Mouse (Mus musculus): ENCODE data around the gene Arhgap40. TPM values are rescaled to one million over a fixed set of nuclear protein-coding genes. Genes with fewer than 3 reads are reported as not detected.

The Arhgap40 gene
- polyA plus RNA-seq, 1 experiment from 2014 or later: 0.24 TPM

DNA sequence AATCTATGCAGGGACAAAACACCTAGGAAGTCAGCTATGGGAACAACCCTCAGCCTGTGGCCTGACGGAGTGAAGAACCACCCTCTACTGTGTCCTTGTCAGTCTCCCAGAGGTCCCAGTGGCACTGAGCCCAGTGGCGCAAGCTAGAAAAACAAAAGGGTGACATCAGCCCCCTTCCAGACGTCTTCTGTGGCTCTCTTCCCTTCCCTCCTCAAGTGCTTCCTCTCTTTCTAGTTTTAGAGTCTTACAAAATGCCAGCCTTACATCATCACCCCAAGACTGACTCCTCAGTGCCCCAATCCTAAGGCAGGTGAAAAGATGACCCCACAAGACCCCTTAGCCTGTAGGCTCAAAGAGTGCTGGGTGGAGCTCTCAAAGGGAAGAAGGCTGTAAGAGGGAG, 77.9 kb downstream of the Arhgap40 start:
- no peak for ATAC-seq (ENCODE audit: low FRiP score, low TSS enrichment)
- Histone ChIP-seq H3K36me3 (ENCODE audit: control insufficient read depth, insufficient read depth, low read length) (no peaks in the 10 kb centered on the region), H3K4me2 (replicated peaks; ENCODE audit: low read depth, low read length) (no peak overlapping the region), H3K4me1 (ENCODE audit: control insufficient read depth, insufficient read depth, low read length) (peaks cover 3% of the 10 kb centered on the region; the same call in 1 of the 2 replicates), H3K9me3 (ENCODE audit: control insufficient read depth, low read length) (no peaks in the 10 kb centered on the region), H3K9ac (ENCODE audit: low read depth, low read length) (no peak overlapping the region), H3K4me3 (ENCODE audit: low read length) (no peak overlapping the region), H3K27me3 (ENCODE audit: control insufficient read depth, insufficient read depth, low read length) (no peaks in the 10 kb centered on the region; the same call in 1 of the 2 replicates), H3K27ac (ENCODE audit: low read depth, low read length) (no peak overlapping the region)
- 56% methylated on average over 3 of the region's 3 CpGs for WGBS

DNA sequence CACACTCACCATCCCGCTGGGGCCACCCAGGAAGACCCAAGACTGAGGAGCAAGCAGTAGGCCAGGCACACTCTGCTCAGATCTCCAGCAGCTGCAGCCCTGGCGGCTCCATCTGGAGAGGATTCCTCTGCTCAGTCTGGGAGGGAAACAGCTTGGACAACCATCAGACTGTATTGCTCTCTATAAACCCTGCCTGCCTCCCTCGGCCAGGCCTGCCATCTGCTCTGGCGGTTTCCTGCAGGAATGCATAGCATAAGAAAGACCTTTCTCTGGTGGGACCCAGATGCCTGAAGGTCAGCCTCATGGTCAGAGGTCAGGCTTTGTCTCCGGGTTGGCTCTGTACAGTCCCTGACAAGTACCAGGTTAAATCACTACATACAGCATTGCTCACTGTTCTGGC, 78.7 kb downstream of the Arhgap40 start:
- Histone ChIP-seq H3K4me1 (ENCODE audit: control insufficient read depth, insufficient read depth, low read length) (peaks cover 4% of the 10 kb centered on the region; the same call in 1 of the 2 replicates), H3K36me3 (ENCODE audit: control insufficient read depth, insufficient read depth, low read length) (no peaks in the 10 kb centered on the region), H3K9ac (ENCODE audit: low read depth, low read length) (no peak overlapping the region), H3K9me3 (ENCODE audit: control insufficient read depth, low read length) (no peaks in the 10 kb centered on the region), H3K4me2 (replicated peaks; ENCODE audit: low read depth, low read length) (no peak overlapping the region), H3K27ac (ENCODE audit: low read depth, low read length) (no peak overlapping the region), H3K27me3 (ENCODE audit: control insufficient read depth, insufficient read depth, low read length) (peaks cover 4% of the 10 kb centered on the region), H3K4me3 (ENCODE audit: low read length) (no peak overlapping the region)
- ATAC-seq (ENCODE audit: low FRiP score, low TSS enrichment): no peak
- 33% methylated on average over 5 of the region's 5 CpGs for WGBS

- Histone ChIP-seq H3K4me2 (replicated peaks; ENCODE audit: low read depth, low read length) (no peak overlapping the region), H3K9me3 (ENCODE audit: control insufficient read depth, low read length) (no peaks in the 10 kb centered on the region)
Measured at GRCm38 (mm10) chr2:158593371-158593770, 80.8 kb downstream of the Arhgap40 start.

DNA sequence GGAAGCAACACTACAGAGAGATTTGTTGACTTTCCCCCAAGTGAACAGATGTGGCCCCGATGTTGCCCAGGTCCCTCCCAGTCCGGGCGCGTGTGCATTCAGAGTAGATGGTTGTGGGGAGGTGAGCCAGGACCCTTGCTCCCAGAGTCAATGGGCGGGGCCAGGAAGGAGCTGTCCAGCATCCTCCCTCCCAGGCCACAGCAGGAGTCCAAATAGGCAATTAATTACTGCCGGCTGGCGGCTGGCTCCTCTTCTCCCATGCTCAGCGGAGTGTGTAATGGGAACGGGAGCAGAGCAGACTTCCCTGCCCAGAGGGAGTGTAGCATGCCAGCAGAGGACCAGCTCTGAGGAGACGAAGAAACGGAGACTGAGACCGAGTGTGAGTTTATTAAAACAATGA, 82.5 kb downstream of the Arhgap40 start:
- no peak overlapping the region for H3K4me3 ChIP-seq (ENCODE audit: low read length)
- WGBS: under 1% methylated on average over 12 of the region's 12 CpGs
- H3K9ac ChIP-seq (ENCODE audit: low read depth, low read length): no peak overlapping the region
- peak; percentile 97 for ATAC-seq (ENCODE audit: low FRiP score, low TSS enrichment)
- H3K27me3 ChIP-seq (ENCODE audit: control insufficient read depth, insufficient read depth, low read length): peaks cover 18% of the 10 kb centered on the region
- H3K4me1 ChIP-seq (ENCODE audit: control insufficient read depth, insufficient read depth, low read length): peaks cover 4% of the 10 kb centered on the region; the same call in 1 of the 2 replicates
- no peaks in the 10 kb centered on the region for H3K36me3 ChIP-seq (ENCODE audit: control insufficient read depth, insufficient read depth, low read length)
- no peak overlapping the region for H3K27ac ChIP-seq (ENCODE audit: low read depth, low read length)
- H3K4me2 ChIP-seq (replicated peaks; ENCODE audit: low read depth, low read length): no peak overlapping the region; the same call in 1 of the 2 replicates
- no peaks in the 10 kb centered on the region for H3K9me3 ChIP-seq (ENCODE audit: control insufficient read depth, low read length)

More at GRCm38 (mm10) chr2:158593371-158593770, 80.8 kb downstream of the Arhgap40 start:
- 81% methylated on average over 4 of the region's 4 CpGs for WGBS
- no peak overlapping the region for H3K9ac ChIP-seq (ENCODE audit: low read depth, low read length)
- no peak for ATAC-seq (ENCODE audit: low FRiP score, low TSS enrichment)
- peaks cover 14% of the 10 kb centered on the region for H3K27me3 ChIP-seq (ENCODE audit: control insufficient read depth, insufficient read depth, low read length)
- no peak overlapping the region for H3K27ac ChIP-seq (ENCODE audit: low read depth, low read length)
- H3K4me3 ChIP-seq (ENCODE audit: low read length): no peak overlapping the region
- no peaks in the 10 kb centered on the region for H3K36me3 ChIP-seq (ENCODE audit: control insufficient read depth, insufficient read depth, low read length)
- peaks cover 4% of the 10 kb centered on the region; the same call in 1 of the 2 replicates for H3K4me1 ChIP-seq (ENCODE audit: control insufficient read depth, insufficient read depth, low read length)

DNA sequence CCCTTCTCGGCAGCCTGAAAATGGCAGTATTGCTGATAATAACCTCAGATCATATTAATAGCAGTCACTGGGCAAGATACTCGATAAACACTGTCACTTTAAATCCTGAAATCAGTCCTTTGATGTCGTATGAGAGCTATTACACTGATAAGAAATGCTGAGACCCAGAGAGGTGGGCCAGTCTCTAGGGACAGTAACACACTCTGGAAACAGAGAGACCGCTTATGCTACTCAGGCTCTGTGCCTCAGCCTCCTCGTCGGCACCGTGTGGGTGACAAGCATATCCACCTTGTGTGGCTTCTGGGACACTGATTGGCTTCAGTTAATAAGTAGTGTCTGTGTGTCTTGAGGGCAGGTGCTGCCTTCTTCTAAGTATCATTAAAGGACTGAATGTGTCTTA, 83.0 kb downstream of the Arhgap40 start:
- Histone ChIP-seq H3K27ac (ENCODE audit: low read depth, low read length) (no peak overlapping the region), H3K27me3 (ENCODE audit: control insufficient read depth, insufficient read depth, low read length) (peaks cover 18% of the 10 kb centered on the region), H3K4me1 (ENCODE audit: control insufficient read depth, insufficient read depth, low read length) (peaks cover 4% of the 10 kb centered on the region; the same call in 1 of the 2 replicates), H3K36me3 (ENCODE audit: control insufficient read depth, insufficient read depth, low read length) (no peaks in the 10 kb centered on the region), H3K9ac (ENCODE audit: low read depth, low read length) (no peak overlapping the region), H3K9me3 (ENCODE audit: control insufficient read depth, low read length) (no peaks in the 10 kb centered on the region), H3K4me3 (ENCODE audit: low read length) (no peak overlapping the region), H3K4me2 (replicated peaks; ENCODE audit: low read depth, low read length) (no peak overlapping the region; the same call in 1 of the 2 replicates)
- no peak for ATAC-seq (ENCODE audit: low FRiP score, low TSS enrichment)
- 22% methylated on average over 7 of the region's 7 CpGs for WGBS

DNA sequence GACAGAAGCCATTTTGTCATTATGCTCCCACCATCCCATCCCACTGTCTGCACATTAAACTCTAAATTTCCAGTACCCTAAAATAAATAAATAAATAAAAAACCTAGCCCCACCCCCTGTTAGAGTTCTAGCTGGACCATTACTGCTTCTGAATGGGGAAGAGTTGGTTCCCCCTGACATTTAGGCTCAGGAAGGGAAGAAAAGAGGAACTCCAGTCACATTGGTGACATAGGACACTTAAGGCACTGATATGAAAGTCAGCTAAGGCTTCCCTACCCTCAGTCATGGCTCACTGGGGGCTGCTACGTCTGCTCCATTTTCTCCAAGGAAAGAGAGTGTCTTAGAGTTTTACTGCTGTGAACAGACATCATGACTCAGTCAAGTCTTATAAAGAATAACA, 84.2 kb downstream of the Arhgap40 start:
- Histone ChIP-seq H3K9ac (ENCODE audit: low read depth, low read length) (no peak overlapping the region), H3K36me3 (ENCODE audit: control insufficient read depth, insufficient read depth, low read length) (no peaks in the 10 kb centered on the region), H3K4me2 (replicated peaks; ENCODE audit: low read depth, low read length) (no peak overlapping the region), H3K9me3 (ENCODE audit: control insufficient read depth, low read length) (no peaks in the 10 kb centered on the region), H3K4me3 (ENCODE audit: low read length) (no peak overlapping the region), H3K4me1 (ENCODE audit: control insufficient read depth, insufficient read depth, low read length) (peaks cover 4% of the 10 kb centered on the region; the same call in 1 of the 2 replicates), H3K27me3 (ENCODE audit: control insufficient read depth, insufficient read depth, low read length) (peaks cover 18% of the 10 kb centered on the region), H3K27ac (ENCODE audit: low read depth, low read length) (no peak overlapping the region)
- no peak for ATAC-seq (ENCODE audit: low FRiP score, low TSS enrichment)
- 71% methylated on average over 1 of the region's 1 CpGs for WGBS

Other genes starting within 250 kb of the Arhgap40 start
- gene Lbp, start 206.3 kb upstream of the Arhgap40 start, polyA plus RNA-seq (2014; fragmentation: Nextera tagmentation; extraction: Ambion mirVana): 26.4 and 30.9 TPM in 2 replicates
- 4.5 and 8.5 TPM in 2 replicates for gene Snhg11, start 137.2 kb upstream of the Arhgap40 start, polyA plus RNA-seq (2014; fragmentation: Nextera tagmentation; extraction: Ambion mirVana)
- gene Ralgapb, start 102.9 kb upstream of the Arhgap40 start, polyA plus RNA-seq (2014; fragmentation: Nextera tagmentation; extraction: Ambion mirVana): 20.0 and 25.9 TPM in 2 replicates
- gene Adig, start 10.2 kb upstream of the Arhgap40 start, polyA plus RNA-seq (2014; fragmentation: Nextera tagmentation; extraction: Ambion mirVana): not detected in 2 replicates
- gene Slc32a1, start 98.0 kb downstream of the Arhgap40 start, polyA plus RNA-seq (2014; fragmentation: Nextera tagmentation; extraction: Ambion mirVana): 0.09 and 0.16 TPM in 2 replicates
- 13.2 and 15.6 TPM in 2 replicates for gene Actr5, start 112.1 kb downstream of the Arhgap40 start, polyA plus RNA-seq (2014; fragmentation: Nextera tagmentation; extraction: Ambion mirVana)
- 16.6 and 17.3 TPM in 2 replicates for gene Ppp1r16b, start 152.6 kb downstream of the Arhgap40 start, polyA plus RNA-seq (2014; fragmentation: Nextera tagmentation; extraction: Ambion mirVana)